Mouse (Mus musculus) monocyte, adult 2 months (primary cell): ENCODE results near the gene Dnaaf5.

Source experiments
- DNase-seq, 2 experiments: peaks; one replicate each; pipeline ENCODE4 v3.0.0; 2022; ENCODE audit warnings: low spot score in 2 of 2, low read depth in 1 of 2

Gene Dnaaf5

DNA sequence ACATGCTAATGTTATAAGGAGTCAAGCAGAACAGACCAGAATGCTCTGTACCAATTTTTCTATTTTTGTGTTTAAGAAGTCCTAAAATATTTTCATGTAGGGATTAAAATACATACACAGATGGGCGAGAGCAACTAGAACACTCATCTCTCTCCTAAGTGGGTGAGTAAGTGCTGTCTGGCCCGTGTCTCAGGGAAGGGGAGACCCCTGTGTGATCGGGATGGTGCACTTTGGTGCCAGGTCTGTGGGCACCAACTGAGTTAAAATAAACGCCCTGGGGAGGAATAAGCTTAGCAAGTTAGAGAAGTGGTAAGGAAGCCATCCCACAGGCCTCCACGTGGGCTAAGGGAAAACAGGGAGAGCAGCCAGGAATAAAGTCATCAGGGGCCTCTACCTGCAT lies 40.9 kb downstream of the Dnaaf5 start:
- no peak for DNase-seq

- no peak for DNase-seq
Measured at GRCm38 (mm10) chr5:139198779-139199178, 48.8 kb downstream of the Dnaaf5 start.

DNA sequence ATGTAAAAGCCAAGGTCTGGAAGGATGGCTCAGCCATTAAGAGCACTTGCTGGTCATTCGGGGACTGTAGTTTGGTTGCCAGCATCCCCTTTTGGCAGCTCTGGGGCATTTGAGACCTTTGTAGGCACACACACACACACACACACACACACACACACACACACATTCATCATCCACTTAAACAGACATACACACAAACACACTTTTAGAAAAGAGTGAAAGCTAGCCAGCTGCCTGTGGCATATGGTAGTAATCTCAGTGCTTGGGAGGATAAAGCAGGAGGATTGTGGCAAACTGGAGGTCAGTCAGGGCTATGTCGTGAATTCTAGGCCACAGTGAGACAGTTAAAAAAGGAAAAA lies 49.6 kb downstream of the Dnaaf5 start:
- no peak for DNase-seq

DNA sequence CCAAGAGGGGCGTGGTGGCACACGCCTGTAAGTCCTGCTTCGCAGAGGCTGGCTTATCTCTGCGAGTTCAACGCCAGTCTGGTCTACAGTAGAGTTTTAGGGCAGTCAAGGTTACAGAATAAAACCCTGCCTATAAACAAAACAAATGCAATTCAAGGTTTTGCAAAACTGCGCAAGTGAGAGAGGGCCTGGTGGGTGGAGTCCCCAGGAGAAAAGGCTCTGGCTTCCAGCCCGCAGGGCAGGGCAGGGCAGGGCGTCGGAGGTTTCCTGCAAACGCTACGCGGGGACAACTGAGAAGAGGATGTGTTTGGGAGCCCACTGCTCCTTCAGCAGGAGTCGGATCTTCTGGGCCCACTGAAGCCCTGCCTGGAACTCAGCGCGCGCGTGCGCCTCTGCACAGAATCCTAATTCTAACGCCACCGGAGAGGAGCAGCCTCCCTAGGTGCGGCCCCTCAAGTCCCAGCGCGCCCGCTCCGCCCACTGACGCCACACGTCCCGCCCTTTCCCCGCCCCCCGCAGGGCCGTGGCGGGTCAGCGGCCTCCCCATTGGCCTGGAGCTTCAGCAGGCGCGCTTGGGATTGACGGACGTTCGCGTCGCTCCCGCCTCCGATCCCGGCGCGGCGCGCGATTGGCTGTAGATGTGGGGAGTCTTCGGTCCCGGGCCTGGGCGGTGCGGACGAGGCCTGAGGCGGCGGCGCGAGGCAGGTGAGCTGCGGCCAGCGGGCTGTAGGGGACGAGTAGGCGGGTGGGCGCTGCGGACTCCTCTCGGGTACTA lies 50.2 kb downstream of the Dnaaf5 start, which contains the start of gene Sun1:
Gene Sun1, plus strand, starts transcription at position 643 of the 775 bp plus-strand sequence.
- DNase-seq = peak; percentile 93 to 96

DNA sequence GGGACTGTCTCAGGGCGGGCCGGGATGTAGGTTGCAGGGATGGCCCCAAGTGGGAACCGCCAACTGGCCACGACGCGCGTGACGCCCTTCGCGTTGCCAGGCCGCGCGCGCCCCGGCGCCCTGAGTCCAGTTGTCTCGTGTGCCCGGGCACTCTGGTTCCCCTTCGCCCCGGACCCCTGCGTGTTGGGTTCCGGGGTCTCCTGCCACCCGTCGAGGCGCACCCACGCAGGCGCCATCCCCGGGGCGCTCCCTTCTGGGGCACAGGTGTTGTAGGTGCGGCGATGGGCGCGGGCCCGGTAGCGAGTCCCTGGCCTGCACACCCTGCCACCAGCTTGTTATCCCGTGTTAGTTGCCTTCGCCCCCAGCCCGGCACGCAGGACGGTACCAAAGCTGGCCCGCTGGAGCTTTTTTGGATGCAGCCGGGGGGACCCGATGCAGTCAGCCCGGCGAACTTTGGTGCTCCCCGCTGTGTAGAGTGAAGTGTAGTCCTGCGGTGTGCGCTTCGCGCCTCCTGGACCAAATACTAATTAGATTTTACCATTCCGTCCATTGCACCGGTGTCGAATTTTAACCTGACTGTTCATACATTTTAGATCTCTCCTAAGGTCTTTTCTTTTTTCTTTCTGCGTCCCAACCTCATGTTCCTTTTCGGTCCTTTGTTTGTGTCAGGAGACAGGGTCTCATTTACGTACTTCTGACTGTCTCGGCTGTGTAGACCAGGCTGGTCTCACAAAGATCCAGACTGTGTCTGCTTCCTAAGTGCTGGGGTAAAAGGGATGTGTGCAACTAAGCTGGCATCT lies 50.9 kb downstream of the Dnaaf5 start:
- DNase-seq = no peak

- no peak for DNase-seq
Measured at GRCm38 (mm10) chr5:139202127-139202526, 52.1 kb downstream of the Dnaaf5 start.

GRCm38 (mm10) chr5:139203312-139203711 lies 53.3 kb downstream of the Dnaaf5 start:
- DNase-seq = no peak

- no peak for DNase-seq
Measured at GRCm38 (mm10) chr5:139206081-139206480, 56.1 kb downstream of the Dnaaf5 start.

GRCm38 (mm10) chr5:139206525-139206924 lies 56.5 kb downstream of the Dnaaf5 start:
- no peak for DNase-seq

- no peak for DNase-seq
Measured at GRCm38 (mm10) chr5:139208183-139208582, 58.2 kb downstream of the Dnaaf5 start.

DNA sequence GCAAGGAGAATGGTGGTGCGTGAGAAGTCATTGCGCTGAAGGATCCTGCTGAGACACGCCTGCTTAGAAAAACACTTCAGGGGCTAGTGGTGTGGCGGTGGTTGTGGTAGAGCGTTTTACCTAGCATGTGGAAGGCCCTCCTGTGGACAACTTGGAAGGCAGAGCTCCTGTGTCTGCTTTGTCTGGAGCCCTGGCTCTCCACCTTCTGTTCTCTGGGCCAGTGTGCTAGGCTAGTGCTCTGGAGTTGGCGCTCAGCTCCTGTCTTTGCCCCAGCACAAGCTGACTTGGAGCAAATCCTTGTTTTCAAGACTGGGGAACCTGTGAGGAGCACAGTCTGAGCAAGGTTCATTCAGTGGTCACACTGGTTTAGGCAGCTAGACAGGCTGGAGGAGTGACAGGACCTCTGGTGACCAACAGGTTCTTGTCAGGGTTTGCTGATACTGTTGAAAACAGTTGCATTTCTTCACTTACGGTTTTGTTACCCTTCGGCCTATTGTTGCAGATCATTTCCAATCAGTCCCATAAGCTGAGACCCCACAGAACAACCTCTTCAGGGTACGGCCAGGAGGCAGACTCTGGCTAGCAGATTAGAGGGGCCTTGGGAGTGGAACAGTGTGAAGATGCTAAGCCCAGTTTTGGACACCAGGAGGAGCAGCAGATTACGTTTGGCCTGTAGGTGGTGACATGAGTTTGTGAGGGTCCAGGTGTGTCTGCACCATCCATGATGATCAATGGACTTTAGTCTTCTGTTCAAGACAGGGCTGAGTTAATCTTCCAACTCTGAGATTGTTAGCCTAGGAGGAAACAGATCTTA lies 59.1 kb downstream of the Dnaaf5 start:
- DNase-seq = no peak

GRCm38 (mm10) chr5:139209685-139210026 lies 59.6 kb downstream of the Dnaaf5 start:
- no peak for DNase-seq

DNA sequence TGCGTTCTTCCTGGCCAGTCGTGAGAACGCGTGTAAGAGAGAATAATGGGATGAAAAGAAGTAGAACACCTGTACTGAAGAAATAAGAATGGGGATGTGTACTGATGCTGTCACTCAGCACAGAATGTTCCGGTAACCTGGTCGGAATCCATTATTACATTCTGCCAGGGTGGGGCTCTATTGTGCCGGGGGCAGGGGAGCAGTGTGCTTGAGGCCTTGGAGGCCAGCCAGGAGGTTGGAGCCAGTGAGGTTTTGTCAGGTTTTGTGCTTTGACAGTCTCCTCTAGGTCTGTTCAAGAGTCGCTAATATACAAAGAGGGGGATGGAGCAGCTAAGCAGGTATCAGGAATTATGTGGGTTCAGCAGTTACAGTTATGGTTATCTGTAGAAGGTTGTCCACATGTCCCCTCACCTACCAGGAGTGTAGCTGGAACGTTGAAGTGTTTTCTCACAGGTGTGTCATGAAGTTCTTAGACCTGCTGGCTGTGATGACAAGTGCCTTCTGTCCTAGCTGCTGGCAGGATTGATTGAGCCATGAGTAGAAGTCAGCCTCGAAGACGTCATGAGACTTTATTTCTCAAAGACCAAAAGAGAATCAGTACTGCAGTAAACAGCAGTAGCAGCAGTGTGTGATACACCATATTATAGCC lies 61.8 kb downstream of the Dnaaf5 start:
- DNase-seq = no peak

DNA sequence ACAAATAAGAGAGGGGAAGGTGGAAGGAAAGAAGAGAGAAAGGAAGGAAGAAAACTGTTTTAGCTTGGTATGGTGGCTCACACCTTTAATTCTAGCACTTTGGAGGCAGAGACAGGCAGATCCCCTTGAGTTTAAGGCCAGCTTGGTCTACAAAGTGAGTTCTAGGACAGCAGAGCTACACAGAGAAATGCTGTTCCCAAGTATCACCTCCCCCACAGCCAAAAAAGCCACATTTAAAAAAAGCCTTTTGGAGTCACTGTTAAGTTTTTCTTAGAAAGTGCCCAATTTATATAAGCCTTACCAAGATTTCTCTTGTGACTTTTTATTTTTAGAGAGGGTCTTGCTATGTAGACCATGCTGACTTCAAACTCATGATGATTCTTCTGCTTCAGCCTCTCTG lies 64.3 kb downstream of the Dnaaf5 start:
- DNase-seq = no peak

GRCm38 (mm10) chr5:139215184-139215583 lies 65.2 kb downstream of the Dnaaf5 start:
- no peak for DNase-seq

DNA sequence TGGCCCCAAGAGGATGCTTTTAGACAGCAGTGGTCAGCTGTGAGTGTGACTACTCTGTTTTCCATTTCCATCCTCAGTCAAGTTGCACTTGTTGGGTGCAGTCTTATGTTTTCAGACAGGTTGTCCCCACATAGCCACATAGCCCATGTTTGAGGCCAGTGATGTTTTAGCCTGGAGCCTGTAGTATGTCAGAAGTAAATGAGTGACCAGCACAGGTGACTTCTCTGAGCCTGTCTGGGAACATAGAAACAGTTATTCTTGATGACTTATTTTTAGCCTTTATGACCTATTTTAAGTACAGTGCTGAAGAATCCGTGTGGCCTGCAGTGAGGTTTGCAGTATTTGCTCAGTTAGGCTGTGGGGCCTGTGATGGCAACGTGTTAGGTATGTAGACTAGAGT lies 66.1 kb downstream of the Dnaaf5 start:
- no peak for DNase-seq

DNA sequence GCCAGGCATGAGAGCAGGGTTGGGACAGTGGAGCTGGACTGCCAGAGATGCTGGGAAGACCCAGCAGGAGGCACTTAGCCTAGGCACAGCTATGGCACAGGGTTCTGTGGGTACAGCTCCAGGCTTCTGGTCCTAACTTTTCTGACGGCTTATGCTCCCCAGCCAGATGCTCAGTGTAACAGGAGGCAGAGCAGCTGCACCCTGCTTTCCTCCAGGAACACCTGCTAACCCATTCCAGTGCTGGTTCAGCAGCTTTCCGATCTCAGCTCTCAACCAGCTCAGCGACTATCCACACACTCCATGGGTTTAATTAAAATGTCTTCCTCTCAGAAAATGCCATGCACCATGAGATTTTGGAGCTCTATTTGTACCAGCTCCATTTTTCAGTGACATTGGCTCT lies 66.8 kb downstream of the Dnaaf5 start:
- no peak for DNase-seq

- DNase-seq = no peak
Measured at GRCm38 (mm10) chr5:139220006-139220515, 70.0 kb downstream of the Dnaaf5 start.

GRCm38 (mm10) chr5:139220610-139221009 lies 70.6 kb downstream of the Dnaaf5 start:
- no peak for DNase-seq

GRCm38 (mm10) chr5:139223331-139223730 lies 73.3 kb downstream of the Dnaaf5 start:
- DNase-seq = no peak

- DNase-seq = no peak
Measured at GRCm38 (mm10) chr5:139227236-139227635, 77.2 kb downstream of the Dnaaf5 start.
